ENCODE assay signal across 26 mouse cellular contexts in genomic region chr2:131486046-131486445, GRCm38 (mm10). TPM values are rescaled to one million over a fixed set of nuclear protein-coding genes. Genes with fewer than 3 reads are reported as not detected.
DNase-seq lines count a peak whose midpoint lies in the region; ATAC-seq lines count a peak whose summit lies in the region.
"Had no signal": no experiment of that assay in that cellular context is flagged by ENCODE, and none has a peak within 500 bp of the region (broad histone marks: within the 10 kb centered on the region; RNA-seq: fewer than 3 reads in every experiment).

No protein-coding gene starts in this region.

- no peak for ATAC-seq in liver, embryonic 11.5 days (replicated peaks; ENCODE audit: low FRiP score)
- ATAC-seq: activated CD4-positive, CD25-positive, alpha-beta regulatory T cell, adult 4 months; CD4-positive, CD25-positive, alpha-beta regulatory T cell, adult 4 months; forebrain, embryonic 14.5 days; forebrain, embryonic 16.5 days; Patski had no signal

- H3K4me3 ChIP-seq in liver, embryonic 11.5 days (ENCODE audit: low read depth, low read length), result no peak overlapping the region
- no peak overlapping the region for H3K4me3 ChIP-seq in limb, embryonic 10.5 days
- H3K4me3 ChIP-seq: embryonic facial prominence, embryonic 13.5 days; embryonic facial prominence, embryonic 15.5 days; erythroblast, embryonic 14.5 days; forebrain, embryonic 10.5 days; forebrain, embryonic 12.5 days had no signal

- no peaks in the 10 kb centered on the region for H3K36me3 ChIP-seq in liver, embryonic 11.5 days (ENCODE audit: control insufficient read depth, insufficient read depth, low read length)
- no peaks in the 10 kb centered on the region for H3K36me3 ChIP-seq in limb, embryonic 10.5 days
- H3K36me3 ChIP-seq: embryonic facial prominence, embryonic 13.5 days; embryonic facial prominence, embryonic 15.5 days; forebrain, embryonic 10.5 days; forebrain, embryonic 12.5 days; G1E had no signal

- no peaks in the 10 kb centered on the region for H3K27me3 ChIP-seq in liver, embryonic 11.5 days (replicated peaks; ENCODE audit: control insufficient read depth, insufficient read depth, low read length)
- H3K27me3 ChIP-seq in limb, embryonic 10.5 days (ENCODE audit: low read depth, poor library complexity, severe bottlenecking), result peaks cover 7% of the 10 kb centered on the region; the same call in 1 of the 2 replicates
- H3K27me3 ChIP-seq: embryonic facial prominence, embryonic 13.5 days; embryonic facial prominence, embryonic 15.5 days; Patski had no signal

- peak; percentile 58 for DNase-seq in heart, adult 11 months
- no peak for DNase-seq in heart, postnatal 25 days (ENCODE audit: low spot score)
- DNase-seq in liver, embryonic 11.5 days (ENCODE audit: low spot score), result peak; percentile 8
- no peak for DNase-seq in liver
- no peak for DNase-seq in limb, embryonic 10.5 days (ENCODE audit: low spot score)
- DNase-seq: adrenal gland, adult 8-10 months; adrenal gland, postnatal 14 days; adrenal gland, postnatal 36 days; B cell, adult 2 months; cerebellum, adult 11-12 months; cerebellum, adult 2 months; cerebellum, adult 9-10 months; cerebellum, postnatal 14 days; cerebellum, postnatal 36 days; embryo, embryonic 11 days had no signal

- no peak overlapping the region for H3K4me2 ChIP-seq in liver, embryonic 11.5 days
- H3K4me2 ChIP-seq: embryonic facial prominence, embryonic 13.5 days; embryonic facial prominence, embryonic 15.5 days; forebrain, embryonic 12.5 days had no signal

- H3K4me1 ChIP-seq in liver, embryonic 11.5 days (replicated peaks; ENCODE audit: control insufficient read depth, insufficient read depth, low read length), result no peaks in the 10 kb centered on the region
- H3K4me1 ChIP-seq in limb, embryonic 10.5 days, result peaks cover 66% of the 10 kb centered on the region
- H3K4me1 ChIP-seq: forebrain, embryonic 10.5 days; forebrain, embryonic 12.5 days had no signal

- no peaks in the 10 kb centered on the region for H3K9me3 ChIP-seq in liver, embryonic 11.5 days (ENCODE audit: control insufficient read depth, low read length)
- no peaks in the 10 kb centered on the region for H3K9me3 ChIP-seq in limb, embryonic 10.5 days (replicated peaks)
- H3K9me3 ChIP-seq: embryonic facial prominence, embryonic 13.5 days; embryonic facial prominence, embryonic 15.5 days; forebrain, embryonic 10.5 days; forebrain, embryonic 12.5 days; G1E had no signal

- intact Hi-C loops in heart, postnatal 25 days (cut with DNase I), result no loop called here

- H3K27ac ChIP-seq in liver, embryonic 11.5 days (ENCODE audit: low read depth, low read length), result no peak overlapping the region
- H3K27ac ChIP-seq in limb, embryonic 10.5 days, result peak overlapping the region; percentile 61; the same call in 1 of the 2 replicates
- H3K27ac ChIP-seq: embryonic facial prominence, embryonic 13.5 days; embryonic facial prominence, embryonic 15.5 days; forebrain, embryonic 10.5 days; forebrain, embryonic 12.5 days had no signal

- H3K9ac ChIP-seq in liver, embryonic 11.5 days (ENCODE audit: low read depth, low read length), result no peak overlapping the region
- H3K9ac ChIP-seq: embryonic facial prominence, embryonic 13.5 days; embryonic facial prominence, embryonic 15.5 days; forebrain, embryonic 12.5 days had no signal

- 61% methylated on average over 3 of the region's 3 CpGs for WGBS in liver, embryonic 11.5 days
- WGBS in limb, embryonic 10.5 days, result 82% methylated on average over 3 of the region's 3 CpGs

RNA-seq across cellular contexts. Expression of gene Smox, which starts 5.2 kb away (rescaled TPM):
- 10 to 100 TPM; 27.4 to 30.6 TPM for total RNA-seq in heart, postnatal 25 days (2021)
- 36.3 and 44.9 TPM in 2 replicates for polyA plus RNA-seq in liver, embryonic 11.5 days (2014; fragmentation: Nextera tagmentation; extraction: Ambion mirVana)
- 39.0 and 67.2 TPM in 2 replicates for polyA plus RNA-seq in limb, embryonic 10.5 days (2016; fragmentation: Nextera tagmentation; extraction: Ambion mirVana)

Comparison
In these comparisons a context has a peak if more than half of its experiments do, and no peak if none do; other contexts are left out.
1. DNase-seq: peak in heart, adult 11 months (single experiment) and liver, embryonic 11.5 days (single experiment); none in heart, postnatal 25 days (single experiment), liver (single experiment) and limb, embryonic 10.5 days (single experiment).